Mouse (Mus musculus) brain, embryonic 14.5 days (tissue): ENCODE data around the gene Car9.

Source experiments
- CTCF ChIP-seq: fragments of 200-500 bp; IDR thresholded peaks from 2 replicates; pipeline ENCODE4 v1.5.1; 2012; ENCODE audit warnings: inconsistent platforms, mild to moderate bottlenecking, moderate library complexity, borderline replicate concordance; ENCODE audit not compliant: insufficient read depth, insufficient read length; ENCODE audit errors: extremely low read depth
- POLR2A ChIP-seq: fragments of 200-500 bp; IDR thresholded peaks from 2 replicates; pipeline ENCODE4 v1.6.1; 2012; ENCODE audit warnings: mild to moderate bottlenecking, inconsistent platforms, borderline replicate concordance; ENCODE audit not compliant: poor library complexity, insufficient read depth, insufficient read length, severe bottlenecking; ENCODE audit errors: extremely low read depth

DNA sequence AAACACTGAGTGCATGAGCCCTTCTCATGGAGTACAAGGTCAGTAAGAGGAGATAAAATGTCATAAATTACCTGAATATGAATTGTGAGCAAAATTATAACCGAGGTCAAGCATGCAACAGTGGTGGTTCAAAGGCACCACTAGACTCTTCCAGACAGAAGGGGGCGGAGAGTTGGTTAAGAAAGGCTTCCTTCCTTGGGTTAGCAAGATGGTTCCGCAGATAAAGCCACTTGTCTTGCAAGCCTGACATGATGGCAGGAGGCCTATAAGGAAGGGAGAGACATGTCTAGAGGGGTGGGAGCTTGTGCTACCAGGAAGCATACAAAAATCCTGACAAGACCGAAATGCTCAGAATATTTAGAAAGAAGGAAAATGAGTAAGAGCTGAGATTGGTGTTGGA lies 2.5 kb upstream of the Car9 start:
- TF ChIP-seq POLR2A (no peak), CTCF (no peak)
